Mouse (Mus musculus) CH12.LX (cell line): ENCODE results near the gene Hipk2.

Experiments used
- CTCF ChIP-seq, 2 experiments: IDR thresholded peaks in 1 of 2; conservative IDR thresholded peaks in 1 of 2; 2 replicates each; pipeline ENCODE4 v1.5.1; 2011 to 2012; ENCODE audit warnings: low read depth in 2 of 2, low read length in 2 of 2, improper control_type of control experiment in 1 of 2, inconsistent platforms in 1 of 2, mild to moderate bottlenecking in 1 of 2, moderate library complexity in 1 of 2
- E2F4 ChIP-seq: IDR thresholded peaks from 2 replicates; pipeline ENCODE4 v1.6.1; 2011; ENCODE audit warnings: low read depth, low read length, improper control_type of control experiment; ENCODE audit not compliant: insufficient replicate concordance
- ELF1 ChIP-seq: IDR thresholded peaks from 2 replicates; pipeline ENCODE4 v1.6.1; 2014; ENCODE audit warnings: low read depth, mild to moderate bottlenecking, inconsistent platforms, low read length, improper control_type of control experiment
- MYC ChIP-seq: IDR thresholded peaks from 2 replicates; pipeline ENCODE4 v1.6.1; 2011; ENCODE audit warnings: low read depth, mild to moderate bottlenecking, improper control_type of control experiment, low read length
- NRF1 ChIP-seq: IDR thresholded peaks from 2 replicates; pipeline ENCODE4 v1.6.1; 2014; ENCODE audit warnings: low read depth, mild to moderate bottlenecking, inconsistent platforms, low read length, improper control_type of control experiment, moderate library complexity
- POLR2A ChIP-seq: IDR thresholded peaks from 2 replicates; pipeline ENCODE4 v1.6.1; 2011; ENCODE audit warnings: low read depth, mild to moderate bottlenecking, improper control_type of control experiment, low read length
- POLR2AphosphoS2 ChIP-seq: IDR thresholded peaks from 2 replicates; pipeline ENCODE4 v1.6.1; 2011; ENCODE audit warnings: low read depth, low read length, improper control_type of control experiment
- SMC3 ChIP-seq: IDR thresholded peaks from 2 replicates; pipeline ENCODE4 v1.6.1; 2011; ENCODE audit warnings: low read depth, low read length, improper control_type of control experiment
- TBP ChIP-seq: conservative IDR thresholded peaks from 2 replicates; pipeline ENCODE4 v1.6.1; 2011; ENCODE audit warnings: low read depth, low read length, improper control_type of control experiment
- ZMIZ1 ChIP-seq: IDR thresholded peaks from 2 replicates; pipeline ENCODE4 v1.6.1; 2012; ENCODE audit warnings: low read depth, mild to moderate bottlenecking, inconsistent platforms, low read length, improper control_type of control experiment
- ZNF384 ChIP-seq: IDR thresholded peaks from 2 replicates; pipeline ENCODE4 v1.6.1; 2012; ENCODE audit warnings: low read depth, low read length, improper control_type of control experiment, inconsistent platforms

DNA sequence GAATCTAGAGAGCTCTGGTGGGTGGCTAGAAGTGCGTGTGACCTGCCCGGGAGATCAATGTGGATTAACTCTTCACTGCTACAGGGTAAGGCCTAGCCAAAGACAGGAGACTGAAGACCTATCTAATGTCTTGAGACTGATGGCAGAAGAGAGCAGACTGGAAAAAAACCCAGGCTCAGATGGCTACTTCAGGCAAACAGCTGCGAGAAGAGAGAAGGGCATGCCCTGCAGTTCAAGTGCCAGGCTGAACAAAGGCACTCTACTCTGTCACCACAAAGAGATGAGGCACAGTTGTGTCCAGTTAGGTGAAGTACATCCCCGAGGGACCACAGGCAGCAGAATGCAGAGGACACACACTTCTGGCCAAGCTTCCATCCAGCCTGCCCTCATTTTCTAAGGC lies 37.9 kb downstream of the Hipk2 start:
- no peak for TF ChIP-seq CTCF (conservative IDR thresholded peaks at IDR 0.05 in 1 of 2, IDR thresholded peaks at IDR 0.05 in 1 of 2; ENCODE audit: low read depth in 2 of 2, low read length in 2 of 2)
- TF ChIP-seq POLR2A = no peak
- no peak for TF ChIP-seq POLR2AphosphoS2
- no peak for TF ChIP-seq E2F4
- no peak for TF ChIP-seq ELF1
- TF ChIP-seq MYC = no peak
- TF ChIP-seq SMC3 = no peak
- TF ChIP-seq ZNF384 = no peak
- no peak for TF ChIP-seq ZMIZ1
- TF ChIP-seq NRF1 = no peak
- no peak for TF ChIP-seq TBP
